ENCODE assay signal across 10 mouse cellular contexts in genomic region chr7:111738456-111739370, GRCm38 (mm10). TPM values are rescaled to one million over a fixed set of nuclear protein-coding genes. Genes with fewer than 3 reads are reported as not detected.
DNase-seq lines count a peak whose midpoint lies in the region; ATAC-seq and TF ChIP-seq lines count a peak whose summit lies in the region.
"Had no signal": no experiment of that assay in that cellular context is flagged by ENCODE, and none has a peak within 500 bp of the region (broad histone marks: within the 10 kb centered on the region; RNA-seq: fewer than 3 reads in every experiment).

No protein-coding gene starts in this region.

- H3K4me1 ChIP-seq in heart, adult 2 months (ENCODE audit: control insufficient read depth, insufficient read depth, low read length), result peaks cover 41% of the 10 kb centered on the region
- H3K4me1 ChIP-seq in stomach, embryonic 16.5 days (ENCODE audit: control insufficient read depth, insufficient read depth, low read length), result peaks cover 24% of the 10 kb centered on the region
- H3K4me1 ChIP-seq in stomach, postnatal 0 days (replicated peaks; ENCODE audit: control insufficient read depth, insufficient read depth), result no peaks in the 10 kb centered on the region

- H3K9ac ChIP-seq in heart, adult 2 months (ENCODE audit: low read depth, low read length), result no peak overlapping the region
- H3K9ac ChIP-seq in stomach, embryonic 16.5 days (ENCODE audit: low read length), result no peak overlapping the region
- H3K9ac ChIP-seq in stomach, postnatal 0 days (ENCODE audit: low read length), result no peak overlapping the region

- no peak for TF ChIP-seq POLR2A in heart, adult 2 months (IDR thresholded peaks at IDR 0.05; ENCODE audit: insufficient read depth, low read depth, low read length)

- no peak for TF ChIP-seq CTCF in heart, adult 2 months (IDR thresholded peaks at IDR 0.05)
- no peak for TF ChIP-seq CTCF in stomach, postnatal 0 days (IDR thresholded peaks at IDR 0.05; ENCODE audit: low read depth)

- no peak for TF ChIP-seq EP300 in heart, adult 2 months (IDR thresholded peaks at IDR 0.05; ENCODE audit: insufficient read depth, low read depth, low read length)
- TF ChIP-seq EP300 in stomach, postnatal 0 days (optimal IDR thresholded peaks at IDR 0.05), result no peak

- peak overlapping the region; percentile 61 for H3K27ac ChIP-seq in heart, adult 2 months
- H3K27ac ChIP-seq in stomach, embryonic 16.5 days (ENCODE audit: low read length), result peak overlapping the region; percentile 52
- H3K27ac ChIP-seq in stomach, postnatal 0 days (replicated peaks), result no peak overlapping the region

- WGBS in heart, adult 2 months, result 44% methylated on average over 10 of the region's 10 CpGs
- WGBS in stomach, embryonic 16.5 days, result 56% methylated on average over 10 of the region's 10 CpGs
- WGBS in stomach, postnatal 0 days, result 58% methylated on average over 10 of the region's 10 CpGs

- intact Hi-C loops in heart, adult 2 months (cut with DNase I), result loop anchor here (1.0 kb wide), 1 partner anchor 11 kb away; no protein-coding TSS in a partner anchor
- intact Hi-C loops in heart, postnatal 36 days (cut with DNase I), result loop anchor here (2.0 kb wide), 1 partner anchor 40 kb away; the partner anchor contains the start of gene Galnt18

- ATAC-seq in stomach, embryonic 16.5 days (ENCODE audit: insufficient read depth, low FRiP score), result no peak
- ATAC-seq in stomach, postnatal 0 days (ENCODE audit: low FRiP score, low TSS enrichment), result no peak
- ATAC-seq: intestine, embryonic 16.5 days had no signal

- H3K9me3 ChIP-seq in stomach, embryonic 16.5 days (replicated peaks; ENCODE audit: control insufficient read depth, low read length), result no peaks in the 10 kb centered on the region
- H3K9me3 ChIP-seq in stomach, postnatal 0 days (ENCODE audit: control insufficient read depth, low read length), result no peaks in the 10 kb centered on the region

- H3K36me3 ChIP-seq in heart, adult 2 months (ENCODE audit: control insufficient read depth, insufficient read depth, low read length), result no peaks in the 10 kb centered on the region
- no peaks in the 10 kb centered on the region for H3K36me3 ChIP-seq in stomach, embryonic 16.5 days (ENCODE audit: control insufficient read depth, insufficient read depth, low read length)
- H3K36me3 ChIP-seq in stomach, postnatal 0 days (ENCODE audit: control insufficient read depth, insufficient read depth, low read length), result no peaks in the 10 kb centered on the region

- DNase-seq in heart, adult 2 months, result peak; percentile 15 to 31
- no peak for DNase-seq in heart, postnatal 36 days
- DNase-seq in kidney, postnatal 10 days, result peak; percentile 21
- DNase-seq in kidney, adult 18-20 months, result no peak
- no peak for DNase-seq in stomach, postnatal 0 days (ENCODE audit: low spot score)
- DNase-seq in spleen, postnatal 4 days (ENCODE audit: low spot score in 2 of 2), result no peak
- DNase-seq: right cerebral cortex, adult 18-20 months had no signal

- H3K79me2 ChIP-seq in heart, adult 2 months (replicated peaks; ENCODE audit: control insufficient read depth, insufficient read depth, low read length), result no peaks in the 10 kb centered on the region

- no peak overlapping the region for H3K4me3 ChIP-seq in heart, adult 2 months
- no peak overlapping the region for H3K4me3 ChIP-seq in stomach, embryonic 16.5 days (replicated peaks; ENCODE audit: low read length)
- no peak overlapping the region for H3K4me3 ChIP-seq in stomach, postnatal 0 days (ENCODE audit: low read depth, low read length)

- no peaks in the 10 kb centered on the region for H3K27me3 ChIP-seq in heart, adult 2 months (ENCODE audit: control insufficient read depth, insufficient read depth, low read length)
- H3K27me3 ChIP-seq in stomach, embryonic 16.5 days (ENCODE audit: control insufficient read depth, insufficient read depth, low read length), result no peaks in the 10 kb centered on the region
- no peaks in the 10 kb centered on the region for H3K27me3 ChIP-seq in stomach, postnatal 0 days (ENCODE audit: control insufficient read depth, insufficient read depth, low read length)

- H3K4me2 ChIP-seq in stomach, embryonic 16.5 days (ENCODE audit: low read depth, low read length), result no peak overlapping the region
- H3K4me2 ChIP-seq in stomach, postnatal 0 days (replicated peaks; ENCODE audit: low read depth), result no peak overlapping the region

RNA-seq across cellular contexts. Expression of gene Galnt18, which starts 41.1 kb away (rescaled TPM):
- 10 to 100 TPM; 11.4 to 13.6 TPM for total RNA-seq in heart, adult 2 months (2021)
- polyA plus RNA-seq in heart, adult 2 months (2012; rRNA removed), result 12.1 and 16.6 TPM in 2 replicates
- total RNA-seq in heart, postnatal 36 days (2021), result 10 to 100 TPM; 11.5 to 14.2 TPM
- polyA plus RNA-seq in stomach, embryonic 16.5 days (2015; fragmentation: Nextera tagmentation; extraction: Ambion mirVana), result 35.3 and 35.6 TPM in 2 replicates
- polyA plus RNA-seq in stomach, postnatal 0 days (2015; fragmentation: Nextera tagmentation; extraction: Ambion mirVana), result 20.5 and 21.8 TPM in 2 replicates
- total RNA-seq: granulocyte monocyte progenitor cell, adult 5-6 weeks had no signal

Comparison
In these comparisons a context has a peak if more than half of its experiments do, and no peak if none do; other contexts are left out.
1. DNase-seq: peak in heart, adult 2 months (2 of 2) and kidney, postnatal 10 days (single experiment); none in heart, postnatal 36 days (0 of 2), kidney, adult 18-20 months (single experiment), stomach, postnatal 0 days (single experiment) and spleen, postnatal 4 days (0 of 2).